Mouse (Mus musculus) liver, embryonic 18 days (tissue): ENCODE data around the gene Olfr943. TPM values are rescaled to one million over a fixed set of nuclear protein-coding genes. Genes with fewer than 3 reads are reported as not detected.

Source experiments
- polyA plus RNA-seq: library from polyadenylated mRNA; depleted of rRNA; stranded (reverse); fragments of >200 nt; gene quantifications from 2 replicates; pipeline ENCODE4 v1.2.3, GENCODE M21; 2012; rRNA removed

Gene Olfr943
- not detected in 2 replicates for polyA plus RNA-seq

DNA sequence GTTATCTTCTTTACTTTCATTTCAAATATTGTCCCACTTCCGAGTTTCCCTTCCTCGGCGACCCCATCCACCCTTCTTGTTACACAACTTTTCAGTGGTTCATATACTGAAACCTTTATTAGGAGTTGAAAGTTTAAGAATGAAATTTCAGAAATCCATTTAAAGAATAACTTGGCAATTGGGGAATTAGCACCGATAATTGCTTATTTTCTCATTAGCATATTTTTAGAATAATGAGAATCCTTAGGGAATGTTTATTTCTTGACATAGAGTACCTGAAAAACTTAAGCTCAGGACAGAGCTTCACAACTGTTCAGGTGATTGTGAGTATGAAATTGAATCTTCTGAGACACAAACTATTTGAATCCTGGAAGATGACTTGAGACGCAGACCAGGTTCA, at the start of gene Olfr943:
TSS of gene Olfr943 (plus strand) at position 301 of the 400 bp plus-strand sequence.

DNA sequence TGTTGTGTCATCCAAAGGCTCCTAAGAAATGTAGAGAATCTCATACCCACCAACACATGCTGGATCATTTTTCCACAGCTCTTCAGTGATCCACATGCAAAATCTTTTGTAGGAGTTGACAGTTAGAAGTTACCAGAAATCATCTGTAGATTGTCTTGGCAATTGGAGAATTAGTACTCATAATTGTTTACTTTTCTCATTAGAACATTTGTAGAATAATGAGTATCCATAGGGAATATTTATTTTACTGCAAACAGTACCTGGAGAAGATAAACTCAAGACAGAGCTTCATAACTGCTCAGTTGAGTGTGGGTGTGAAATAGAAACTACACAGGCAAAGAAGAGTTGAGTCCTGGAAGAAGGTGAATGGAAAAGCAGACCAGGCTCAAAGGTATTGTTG, 38.3 kb upstream of the Olfr943 start, which contains the start of gene Olfr27:
TSS of gene Olfr27 (plus strand) at position 301 of the 400 bp plus-strand sequence.

DNA sequence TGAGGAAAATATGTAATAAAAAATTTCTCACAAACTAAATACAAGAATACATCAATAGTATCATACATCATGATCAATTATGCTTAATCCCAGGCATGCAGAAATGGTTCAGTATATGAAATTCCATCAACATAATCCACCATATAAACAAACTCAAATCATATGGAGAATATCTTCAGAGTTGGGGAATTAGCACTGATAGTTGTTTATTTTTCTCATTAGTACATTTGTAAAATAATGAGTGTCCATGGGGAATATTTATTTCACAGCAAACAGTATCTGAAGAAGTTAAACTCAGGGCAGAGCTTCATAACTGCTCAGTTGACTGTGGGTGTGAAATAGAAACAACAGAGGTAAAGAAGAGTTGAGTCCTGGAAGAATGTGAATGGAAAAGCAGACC, 35.5 kb downstream of the Olfr943 start, which contains the start of gene Olfr944:
TSS of gene Olfr944 (plus strand) at position 301 of the 400 bp plus-strand sequence.

Other genes starting within 250 kb of the Olfr943 start
- gene Olfr930, start 236.5 kb upstream of the Olfr943 start, polyA plus RNA-seq, result not detected in 2 replicates
- not detected in 2 replicates for gene Olfr933, start 194.0 kb upstream of the Olfr943 start, polyA plus RNA-seq
- gene Olfr934, start 178.0 kb upstream of the Olfr943 start, polyA plus RNA-seq, result not detected in 2 replicates
- gene Olfr935, start 166.6 kb upstream of the Olfr943 start, polyA plus RNA-seq, result not detected in 2 replicates
- not detected in 2 replicates for gene Olfr146, start 142.9 kb upstream of the Olfr943 start, polyA plus RNA-seq
- gene Olfr937, start 101.4 kb upstream of the Olfr943 start, polyA plus RNA-seq, result not detected in 2 replicates
- not detected in 2 replicates for gene Olfr938, start 87.4 kb upstream of the Olfr943 start, polyA plus RNA-seq
- not detected in 2 replicates for gene Olfr27, start 38.2 kb upstream of the Olfr943 start, polyA plus RNA-seq
- not detected in 2 replicates for gene Olfr944, start 35.6 kb downstream of the Olfr943 start, polyA plus RNA-seq
- not detected in 2 replicates for gene Olfr1537, start 83.7 kb downstream of the Olfr943 start, polyA plus RNA-seq
- not detected in 2 replicates for gene Olfr945, start 110.5 kb downstream of the Olfr943 start, polyA plus RNA-seq
- not detected in 2 replicates for gene Olfr948, start 159.7 kb downstream of the Olfr943 start, polyA plus RNA-seq
- gene Olfr951, start 221.1 kb downstream of the Olfr943 start, polyA plus RNA-seq, result not detected in 2 replicates